Mouse (Mus musculus) testis, adult 2 months (tissue): Measurements from ENCODE around the gene Smim4.

Experiments used
- CTCF ChIP-seq: fragments of 200-500 bp; IDR thresholded peaks from 2 replicates; pipeline ENCODE4 v1.5.1; 2012; ENCODE audit warnings: low read depth, mild to moderate bottlenecking, inconsistent platforms, low read length, moderate library complexity; ENCODE audit not compliant: control insufficient read depth, insufficient read depth, insufficient replicate concordance
- POLR2A ChIP-seq: fragments of 200-500 bp; IDR thresholded peaks from 2 replicates; pipeline ENCODE4 v1.6.1; 2012; ENCODE audit warnings: low read depth, mild to moderate bottlenecking, inconsistent platforms, low read length, moderate library complexity; ENCODE audit not compliant: control insufficient read depth

- TF ChIP-seq POLR2A (no peak), CTCF (no peak)
Measured at GRCm38 (mm10) chr14:31069086-31069733, 59.5 kb downstream of the Smim4 start.
